Mouse (Mus musculus) ES-E14 (cell line): ENCODE measurements around the gene Ugt1a8.

Experiments used
- CHD2 ChIP-seq: IDR thresholded peaks from 2 replicates; pipeline ENCODE4 v1.6.1; 2014; ENCODE audit warnings: mild to moderate bottlenecking, low read depth, low read length, inconsistent platforms
- ZC3H11A ChIP-seq: IDR thresholded peaks from 2 replicates; pipeline ENCODE4 v1.6.1; 2012; ENCODE audit warnings: low read depth, mild to moderate bottlenecking, inconsistent platforms, low read length, borderline replicate concordance

DNA sequence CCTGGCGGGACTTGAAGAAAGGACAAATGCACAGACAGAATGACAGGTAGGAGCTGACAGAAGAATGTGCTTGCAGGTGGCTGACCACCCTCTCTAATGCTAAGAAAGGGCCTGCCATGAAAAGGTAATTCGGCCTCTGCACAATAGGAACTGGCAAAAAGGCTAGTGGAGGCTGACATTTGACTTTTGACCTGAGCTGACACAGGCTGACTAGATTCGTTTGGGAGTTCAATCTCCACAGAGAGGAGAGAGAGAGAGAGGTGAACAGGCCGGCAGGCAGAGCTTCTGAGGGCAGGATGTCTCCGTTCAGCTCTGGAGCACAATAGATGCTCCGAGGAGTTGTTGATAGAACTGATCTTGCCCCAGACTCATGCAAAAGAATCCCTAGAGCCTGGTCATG, 158.8 kb downstream of the Ugt1a8 start:
- TF ChIP-seq CHD2 (no peak), ZC3H11A (no peak)
